Comparison of ENCODE assay signal across 26 mouse cellular contexts in the genomic region with DNA sequence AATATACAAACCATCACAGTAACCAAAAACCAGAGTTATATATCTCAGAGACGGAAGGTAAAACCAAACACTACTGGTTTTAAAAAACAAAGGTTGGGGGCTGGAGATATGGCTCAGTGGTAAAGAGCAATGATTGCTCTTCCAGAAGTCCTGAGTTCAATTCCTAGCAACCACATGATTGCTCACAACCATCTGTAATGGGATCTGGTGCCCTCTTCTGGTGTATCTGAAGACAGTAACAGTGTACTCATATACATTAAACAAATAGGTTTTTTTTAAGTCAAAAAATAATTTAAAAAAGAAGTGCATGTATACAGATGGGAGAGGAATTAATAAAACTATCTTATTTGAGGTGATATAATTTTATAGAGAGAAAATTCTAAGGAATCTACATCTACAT. TPM values are rescaled to one million over a fixed set of nuclear protein-coding genes. Genes with fewer than 3 reads are reported as not detected.
DNase-seq lines count a peak whose midpoint lies in the region; ATAC-seq and TF ChIP-seq lines count a peak whose summit lies in the region.
"Had no signal": no experiment of that assay in that cellular context is flagged by ENCODE, and none has a peak within 500 bp of the region (broad histone marks: within the 10 kb centered on the region; RNA-seq: fewer than 3 reads in every experiment).

No protein-coding gene starts in this region.

- 90% methylated on average over 1 of the region's 1 CpGs for WGBS in intestine, postnatal 0 days
- WGBS in intestine, embryonic 15.5 days: 97% methylated on average over 1 of the region's 1 CpGs
- WGBS in limb, embryonic 10.5 days: 95% methylated on average over 1 of the region's 1 CpGs

- H3K27ac ChIP-seq in intestine, postnatal 0 days (ENCODE audit: low read depth, low read length): no peak overlapping the region
- H3K27ac ChIP-seq in intestine, embryonic 15.5 days: no peak overlapping the region
- H3K27ac ChIP-seq in left cerebral cortex, adult 2 months: no peak overlapping the region
- H3K27ac ChIP-seq in limb, embryonic 10.5 days: no peak overlapping the region
- H3K27ac ChIP-seq: forebrain, embryonic 10.5 days; forebrain, embryonic 13.5 days; heart, adult 2 months; hindbrain, embryonic 12.5 days; hindbrain, embryonic 15.5 days had no signal

- H3K9me3 ChIP-seq in intestine, postnatal 0 days (ENCODE audit: control insufficient read depth): no peaks in the 10 kb centered on the region
- no peaks in the 10 kb centered on the region for H3K9me3 ChIP-seq in intestine, embryonic 15.5 days
- no peaks in the 10 kb centered on the region for H3K9me3 ChIP-seq in limb, embryonic 10.5 days (replicated peaks)
- H3K9me3 ChIP-seq: forebrain, embryonic 10.5 days; forebrain, embryonic 13.5 days; hindbrain, embryonic 12.5 days; hindbrain, embryonic 15.5 days had no signal

- TF ChIP-seq CTCF in intestine, postnatal 0 days (IDR thresholded peaks at IDR 0.05; ENCODE audit: low read depth): peak; percentile 22; the same call in 1 of the 2 replicates
- TF ChIP-seq CTCF in left cerebral cortex, adult 2 months (IDR thresholded peaks at IDR 0.05): peak; percentile 4; the same call in 1 of the 2 replicates
- peak; percentile 36 for TF ChIP-seq CTCF in Patski (IDR thresholded peaks at IDR 0.05)

- H3K4me3 ChIP-seq in intestine, postnatal 0 days (ENCODE audit: low read depth, low read length): no peak overlapping the region
- H3K4me3 ChIP-seq in intestine, embryonic 15.5 days (replicated peaks): no peak overlapping the region
- H3K4me3 ChIP-seq in left cerebral cortex, adult 2 months: no peak overlapping the region
- H3K4me3 ChIP-seq in limb, embryonic 10.5 days: no peak overlapping the region
- H3K4me3 ChIP-seq: forebrain, embryonic 10.5 days; forebrain, embryonic 13.5 days; heart, adult 2 months; hindbrain, embryonic 12.5 days; hindbrain, embryonic 15.5 days had no signal

- intact Hi-C loops in left cerebral cortex, adult 2 months (cut with DNase I): loop anchor here (5.0 kb wide), 1 partner anchor 57 kb away; no protein-coding TSS in a partner anchor

- no peak overlapping the region for H3K4me2 ChIP-seq in intestine, postnatal 0 days (replicated peaks; ENCODE audit: low read depth)
- H3K4me2 ChIP-seq in intestine, embryonic 15.5 days (replicated peaks): no peak overlapping the region
- H3K4me2 ChIP-seq: forebrain, embryonic 13.5 days; heart, embryonic 11.5 days; hindbrain, embryonic 12.5 days; hindbrain, embryonic 15.5 days had no signal

- in situ Hi-C loops in Patski (cut with MboI; ENCODE audit: low pct_unique_long_range_greater_than_20kb): loop anchor here (25.0 kb wide), 1 partner anchor 647 kb away; no protein-coding TSS in a partner anchor

- CTCF ChIA-PET in Patski (lab: Charles Lee): no interaction called here

- no peak for DNase-seq in left cerebral cortex, adult 2 months (ENCODE audit: extremely low spot score in 1 of 2, low spot score in 2 of 2)
- no peak for DNase-seq in left cerebral cortex, adult 18-20 months (ENCODE audit: low spot score in 2 of 2)
- peak; percentile 7 for DNase-seq in A20 (ENCODE audit: low read depth, low spot score)
- no peak for DNase-seq in Patski (ENCODE audit: low read depth, low spot score)
- DNase-seq in heart, adult 8-10 months (ENCODE audit: low spot score): no peak
- DNase-seq in limb, embryonic 10.5 days (ENCODE audit: low spot score): no peak
- DNase-seq: adrenal gland, adult 2 months; adrenal gland, postnatal 14 days; B cell, adult 2 months; cerebellum, adult 11-12 months; cerebellum, adult 8-10 months; cerebellum, postnatal 10 days; cerebellum, postnatal 36 days; embryo, embryonic 11 days; gastrocnemius, postnatal 10 days; gastrocnemius, postnatal 36 days; heart, adult 2 months had no signal

- H3K27me3 ChIP-seq in intestine, postnatal 0 days (replicated peaks; ENCODE audit: control insufficient read depth, insufficient read depth, low read length): no peaks in the 10 kb centered on the region
- no peaks in the 10 kb centered on the region for H3K27me3 ChIP-seq in intestine, embryonic 15.5 days (replicated peaks)
- H3K27me3 ChIP-seq in Patski: no peaks in the 10 kb centered on the region
- H3K27me3 ChIP-seq in limb, embryonic 10.5 days (ENCODE audit: low read depth, poor library complexity, severe bottlenecking): no peaks in the 10 kb centered on the region
- H3K27me3 ChIP-seq: CH12.LX; forebrain, embryonic 13.5 days; hindbrain, embryonic 12.5 days; hindbrain, embryonic 15.5 days had no signal

- no peaks in the 10 kb centered on the region for H3K4me1 ChIP-seq in intestine, postnatal 0 days (replicated peaks; ENCODE audit: control insufficient read depth, insufficient read depth, low read length)
- no peaks in the 10 kb centered on the region for H3K4me1 ChIP-seq in intestine, embryonic 15.5 days (replicated peaks)
- no peaks in the 10 kb centered on the region for H3K4me1 ChIP-seq in limb, embryonic 10.5 days
- H3K4me1 ChIP-seq: forebrain, embryonic 10.5 days; forebrain, embryonic 13.5 days; hindbrain, embryonic 12.5 days; hindbrain, embryonic 15.5 days had no signal

- POLR2A ChIA-PET in Patski (lab: Charles Lee): no interaction called here

- H3K9ac ChIP-seq in intestine, postnatal 0 days (ENCODE audit: low read depth, low read length): no peak overlapping the region
- H3K9ac ChIP-seq in intestine, embryonic 15.5 days: no peak overlapping the region
- H3K9ac ChIP-seq: forebrain, embryonic 13.5 days; hindbrain, embryonic 12.5 days; hindbrain, embryonic 15.5 days had no signal

- ATAC-seq in intestine, postnatal 0 days: no peak
- ATAC-seq in intestine, embryonic 15.5 days: no peak
- no peak for ATAC-seq in Patski
- ATAC-seq: forebrain, embryonic 13.5 days; forebrain, embryonic 16.5 days had no signal

- H3K36me3 ChIP-seq in intestine, postnatal 0 days (ENCODE audit: control insufficient read depth, insufficient read depth): no peaks in the 10 kb centered on the region
- no peaks in the 10 kb centered on the region for H3K36me3 ChIP-seq in intestine, embryonic 15.5 days
- no peaks in the 10 kb centered on the region for H3K36me3 ChIP-seq in limb, embryonic 10.5 days
- H3K36me3 ChIP-seq: forebrain, embryonic 10.5 days; hindbrain, embryonic 12.5 days; hindbrain, embryonic 15.5 days had no signal

RNA-seq across cellular contexts. Expression of gene Grk4, which starts 29.7 kb away (rescaled TPM):
- 1.1 and 2.0 TPM in 2 replicates for polyA plus RNA-seq in intestine, postnatal 0 days (2015; fragmentation: Nextera tagmentation; extraction: Ambion mirVana)
- 2.6 TPM in 2 replicates for polyA plus RNA-seq in intestine, embryonic 15.5 days (2015; fragmentation: Nextera tagmentation; extraction: Ambion mirVana)
- total RNA-seq in left cerebral cortex, adult 2 months (2021): 1 to 10 TPM; 3.6 to 4.0 TPM
- total RNA-seq in left cerebral cortex, adult 18-20 months (2021): 1 to 10 TPM; 4.1 to 4.8 TPM
- 4.6 TPM for polyA plus RNA-seq in Patski (2021)
- 1 to 10 TPM in 1 of 4 experiments, under 1 TPM in 3; 0.57 to 1.8 (median 0.69) TPM for total RNA-seq in heart, adult 8-10 months (2022)
- 0.73 and 1.3 TPM in 2 replicates for polyA plus RNA-seq in limb, embryonic 10.5 days (2016; fragmentation: Nextera tagmentation; extraction: Ambion mirVana)

RNA-seq across cellular contexts. Expression of gene Nop14, which starts 29.9 kb away (rescaled TPM):
- 12.5 and 13.8 TPM in 2 replicates for polyA plus RNA-seq in intestine, postnatal 0 days (2015; fragmentation: Nextera tagmentation; extraction: Ambion mirVana)
- polyA plus RNA-seq in intestine, embryonic 15.5 days (2015; fragmentation: Nextera tagmentation; extraction: Ambion mirVana): 24.8 and 27.8 TPM in 2 replicates
- total RNA-seq in left cerebral cortex, adult 2 months (2021): 10 to 100 TPM; 15.8 to 17.0 TPM
- 10 to 100 TPM; 16.2 to 16.6 TPM for total RNA-seq in left cerebral cortex, adult 18-20 months (2021)
- 56.8 TPM for polyA plus RNA-seq in Patski (2021)
- total RNA-seq in heart, adult 8-10 months (2022): 10 to 100 TPM; 12.0 to 14.6 (median 12.8) TPM
- polyA plus RNA-seq in limb, embryonic 10.5 days (2016; fragmentation: Nextera tagmentation; extraction: Ambion mirVana): 29.1 and 31.9 TPM in 2 replicates

RNA-seq across cellular contexts. Expression of gene Mfsd10, which starts 52.9 kb away (rescaled TPM):
- 27.9 and 31.4 TPM in 2 replicates for polyA plus RNA-seq in intestine, postnatal 0 days (2015; fragmentation: Nextera tagmentation; extraction: Ambion mirVana)
- polyA plus RNA-seq in intestine, embryonic 15.5 days (2015; fragmentation: Nextera tagmentation; extraction: Ambion mirVana): 108 and 127 TPM in 2 replicates
- 10 to 100 TPM; 40.8 to 54.4 TPM for total RNA-seq in left cerebral cortex, adult 2 months (2021)
- total RNA-seq in left cerebral cortex, adult 18-20 months (2021): 10 to 100 TPM; 43.4 to 45.7 TPM
- 106 TPM for polyA plus RNA-seq in Patski (2021)
- total RNA-seq in heart, adult 8-10 months (2022): 10 to 100 TPM in 3 of 4 experiments, 1 to 10 TPM in 1; 8.9 to 15.3 (median 11.0) TPM
- 105 and 111 TPM in 2 replicates for polyA plus RNA-seq in limb, embryonic 10.5 days (2016; fragmentation: Nextera tagmentation; extraction: Ambion mirVana)
